Mouse (Mus musculus) neural tube, embryonic 14.5 days (tissue): Measurements from ENCODE around the gene Tmem218. TPM values are rescaled to one million over a fixed set of nuclear protein-coding genes. Genes with fewer than 3 reads are reported as not detected.
A peak's percentile ranks its signal among the peaks of the same experiment; 100 is the strongest.

ENCODE experiments used
- ATAC-seq: fragments of 200-750 bp; cut with Nextera tagmentation; 2 replicates; pipeline ENCODE4 v1.8.0; 2017; ENCODE audit warnings: low read depth, mild to moderate bottlenecking, moderate TSS enrichment, moderate library complexity
- H3K27ac ChIP-seq: fragments of 300-500 bp; sonication (generic); 2 replicates; pipeline ENCODE4 v1.5.1; 2014; ENCODE audit warnings: low read depth, mild to moderate bottlenecking, control low read depth, low read length, moderate library complexity, mixed read lengths
- H3K27me3 ChIP-seq: fragments of 300-500 bp; sonication (generic); 2 replicates; pipeline ENCODE4 v1.6.1; 2014; ENCODE audit warnings: low read length; ENCODE audit not compliant: control insufficient read depth, insufficient read depth
- H3K36me3 ChIP-seq: fragments of 300-500 bp; sonication (generic); 2 replicates; pipeline ENCODE4 v1.6.1; 2014; ENCODE audit warnings: low read length, mixed read lengths; ENCODE audit not compliant: control insufficient read depth, insufficient read depth
- H3K4me1 ChIP-seq: fragments of 300-500 bp; sonication (generic); 2 replicates; pipeline ENCODE4 v1.6.1; 2014; ENCODE audit warnings: low read length; ENCODE audit not compliant: control insufficient read depth, insufficient read depth
- H3K4me2 ChIP-seq: fragments of 300-500 bp; sonication (generic); 2 replicates; pipeline ENCODE4 v1.6.1; 2014; ENCODE audit warnings: mild to moderate bottlenecking, low read depth, low read length, control low read depth
- H3K4me3 ChIP-seq: fragments of 300-500 bp; sonication (generic); 2 replicates; pipeline ENCODE4 v1.5.1; 2014; ENCODE audit warnings: low read depth, low read length, control low read depth, mixed read lengths
- H3K9ac ChIP-seq: fragments of 300-500 bp; sonication (generic); replicated peaks from 2 replicates; pipeline ENCODE4 v1.6.1; 2014; ENCODE audit warnings: low read depth, mild to moderate bottlenecking, control low read depth, low read length, mixed read lengths
- H3K9me3 ChIP-seq: fragments of 300-500 bp; sonication (generic); 2 replicates; pipeline ENCODE4 v1.6.1; 2016; ENCODE audit warnings: low read length; ENCODE audit not compliant: control insufficient read depth
- WGBS: fragments of 180-500 bp; shearing (Covaris S2); extraction: QIAGEN DNeasy Blood & Tissue Kit; methylation state at CpG from one replicate; pipeline ENCODE4 v1.1.7; 2014; 5-methylcytosine and 5-hydroxymethylcytosine counted together
- polyA plus RNA-seq: library from polyadenylated mRNA; unstranded; fragments of >200 nt; fragmentation: Nextera tagmentation; extraction: Ambion mirVana; gene quantifications from 2 replicates; pipeline ENCODE4 v1.2.1, GENCODE M21; 2014

The Tmem218 gene
- polyA plus RNA-seq, 1 experiment from 2014 or later: 9.6 TPM

DNA sequence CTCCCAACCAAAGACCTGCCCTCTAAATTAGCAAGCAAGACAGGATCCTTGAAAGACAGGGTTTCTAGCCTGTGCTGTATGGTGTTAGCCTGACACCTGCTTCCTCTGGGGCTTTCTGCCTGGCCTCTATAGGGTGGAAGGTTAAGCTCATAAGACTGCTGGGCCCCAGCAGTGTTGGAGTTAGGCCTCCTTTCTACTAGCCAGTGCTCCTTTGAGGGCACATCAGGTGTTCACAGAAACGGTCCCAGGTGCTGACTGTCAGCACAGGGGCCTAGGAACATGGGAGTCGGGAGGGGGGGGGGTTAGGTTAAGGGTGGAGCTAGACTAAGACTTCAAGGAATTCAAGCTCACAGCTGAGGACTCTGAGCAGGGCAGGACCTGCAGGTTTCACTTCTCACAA lies 37.4 kb downstream of the Tmem218 start:
- Histone ChIP-seq H3K4me1 (no peaks in the 10 kb centered on the region), H3K9me3 (no peaks in the 10 kb centered on the region), H3K27ac (no peak overlapping the region), H3K9ac (no peak overlapping the region), H3K27me3 (no peaks in the 10 kb centered on the region), H3K4me2 (no peak overlapping the region), H3K36me3 (no peaks in the 10 kb centered on the region), H3K4me3 (no peak overlapping the region)
- 65% methylated on average over 2 of the region's 2 CpGs for WGBS
- ATAC-seq: no peak

GRCm38 (mm10) chr9:37245810-37246209 lies 37.8 kb downstream of the Tmem218 start:
- Histone ChIP-seq H3K9ac (no peak overlapping the region), H3K36me3 (no peaks in the 10 kb centered on the region), H3K4me2 (no peak overlapping the region), H3K4me1 (no peaks in the 10 kb centered on the region), H3K27ac (no peak overlapping the region), H3K27me3 (no peaks in the 10 kb centered on the region), H3K4me3 (no peak overlapping the region), H3K9me3 (no peaks in the 10 kb centered on the region)
- 97% methylated on average over 1 of the region's 1 CpGs for WGBS
- ATAC-seq: no peak

DNA sequence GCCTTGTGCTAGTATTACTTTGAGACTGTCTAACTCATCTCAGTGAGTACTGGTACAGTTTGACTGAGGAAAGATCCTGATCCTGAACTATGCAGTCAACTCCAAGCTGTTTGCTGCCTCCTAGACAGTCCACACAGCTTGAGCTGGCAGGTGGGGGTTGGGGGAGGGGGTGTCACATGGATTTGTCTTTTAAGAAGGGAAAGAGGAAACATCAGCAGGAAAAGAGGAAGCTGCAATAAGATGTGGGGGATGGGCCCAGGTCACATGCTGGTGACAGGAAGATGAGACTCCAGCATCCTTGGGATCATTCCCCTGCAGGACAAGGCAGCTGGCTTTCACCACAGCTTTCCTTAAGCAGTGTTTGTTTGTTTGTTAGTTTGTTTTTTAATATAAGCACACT lies 39.4 kb downstream of the Tmem218 start:
- H3K36me3 ChIP-seq: no peaks in the 10 kb centered on the region
- H3K4me2 ChIP-seq: no peak overlapping the region
- H3K27ac ChIP-seq: no peak overlapping the region
- H3K4me1 ChIP-seq: no peaks in the 10 kb centered on the region
- H3K4me3 ChIP-seq: no peak overlapping the region
- H3K9me3 ChIP-seq: no peaks in the 10 kb centered on the region
- no peaks in the 10 kb centered on the region for H3K27me3 ChIP-seq
- ATAC-seq: no peak
- H3K9ac ChIP-seq: no peak overlapping the region

GRCm38 (mm10) chr9:37248381-37248906 lies 40.4 kb downstream of the Tmem218 start:
- no peaks in the 10 kb centered on the region for H3K9me3 ChIP-seq
- H3K4me1 ChIP-seq: no peaks in the 10 kb centered on the region
- no peak overlapping the region for H3K27ac ChIP-seq
- 40% methylated on average over 3 of the region's 3 CpGs for WGBS
- H3K27me3 ChIP-seq: no peaks in the 10 kb centered on the region
- H3K4me3 ChIP-seq: no peak overlapping the region
- no peak overlapping the region for H3K4me2 ChIP-seq
- ATAC-seq: peak; percentile 64; the same call in 1 of the 2 replicates
- no peaks in the 10 kb centered on the region for H3K36me3 ChIP-seq
- no peak overlapping the region for H3K9ac ChIP-seq

DNA sequence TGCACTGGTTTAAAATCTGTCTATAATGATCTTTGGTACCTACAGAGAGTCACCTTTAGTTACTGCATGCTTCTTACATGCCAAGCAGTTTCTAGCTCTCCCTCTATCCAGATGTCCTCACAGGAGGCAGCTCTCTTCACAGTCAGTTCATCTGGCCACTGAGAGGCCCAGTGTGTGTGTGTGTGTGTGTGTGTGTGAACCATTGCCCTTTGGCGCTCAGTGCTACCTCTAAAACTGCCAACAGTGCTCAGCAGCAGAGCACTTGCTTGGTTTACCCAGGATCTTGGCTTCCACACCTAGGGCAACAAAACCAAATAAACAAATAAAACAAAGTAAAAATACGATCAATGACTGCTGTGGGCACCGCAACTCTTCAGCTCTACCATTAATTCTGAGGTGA lies 42.0 kb downstream of the Tmem218 start:
- ATAC-seq: no peak
- Histone ChIP-seq H3K4me3 (no peak overlapping the region), H3K27me3 (peaks cover 4% of the 10 kb centered on the region; the same call in 1 of the 2 replicates), H3K27ac (no peak overlapping the region), H3K9me3 (no peaks in the 10 kb centered on the region), H3K4me2 (no peak overlapping the region), H3K36me3 (no peaks in the 10 kb centered on the region), H3K4me1 (no peaks in the 10 kb centered on the region; the same call in 1 of the 2 replicates), H3K9ac (no peak overlapping the region)
- 92% methylated on average over 3 of the region's 3 CpGs for WGBS

- peaks cover 4% of the 10 kb centered on the region; the same call in 1 of the 2 replicates for H3K4me1 ChIP-seq
- H3K4me2 ChIP-seq: no peak overlapping the region
- WGBS: 88% methylated on average over 6 of the region's 6 CpGs
- H3K4me3 ChIP-seq: no peak overlapping the region
- no peak overlapping the region for H3K27ac ChIP-seq
- H3K9me3 ChIP-seq: no peaks in the 10 kb centered on the region
- ATAC-seq: no peak
- H3K9ac ChIP-seq: no peak overlapping the region
- H3K27me3 ChIP-seq: peaks cover 4% of the 10 kb centered on the region; the same call in 1 of the 2 replicates
- no peaks in the 10 kb centered on the region for H3K36me3 ChIP-seq
Observed at GRCm38 (mm10) chr9:37250631-37251030, 42.6 kb downstream of the Tmem218 start.

DNA sequence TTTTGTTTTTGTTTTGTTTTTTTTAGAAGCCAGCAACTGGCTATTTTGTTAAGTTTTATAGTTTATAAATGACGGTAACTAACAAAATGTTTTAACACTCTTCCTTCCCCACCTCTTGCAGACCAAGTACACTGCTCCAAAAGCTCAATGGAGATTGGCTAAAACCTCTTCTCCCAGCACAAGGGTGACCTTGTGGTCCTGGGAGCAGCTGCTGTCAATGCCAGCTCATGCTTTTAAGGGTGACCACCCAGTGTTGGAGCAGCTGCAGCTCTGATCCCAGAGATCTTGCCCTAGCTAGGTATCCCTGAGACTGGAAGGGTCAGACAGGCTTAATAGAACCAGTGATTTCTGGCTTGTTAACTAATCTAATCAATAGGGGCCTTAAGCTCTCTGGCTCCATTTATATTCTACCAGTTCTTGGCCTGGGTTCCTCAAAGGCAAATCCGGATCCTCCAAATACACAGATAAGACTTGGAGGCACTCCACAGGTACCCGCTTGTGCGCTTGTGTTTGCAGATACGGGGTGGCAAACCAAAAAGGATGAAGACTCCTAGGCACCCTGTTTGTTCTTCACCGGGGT lies 46.6 kb downstream of the Tmem218 start:
- WGBS: 23% methylated on average over 6 of the region's 6 CpGs
- H3K4me1 ChIP-seq: peaks cover 6% of the 10 kb centered on the region; the same call in 1 of the 2 replicates
- peaks cover 4% of the 10 kb centered on the region; the same call in 1 of the 2 replicates for H3K27me3 ChIP-seq
- no peaks in the 10 kb centered on the region for H3K36me3 ChIP-seq
- no peak for ATAC-seq
- H3K9me3 ChIP-seq: no peaks in the 10 kb centered on the region
- no peak overlapping the region for H3K9ac ChIP-seq
- no peak overlapping the region for H3K27ac ChIP-seq
- H3K4me3 ChIP-seq: peak overlapping the region; percentile 29; the same call in 1 of the 2 replicates
- peak overlapping the region; percentile 72 for H3K4me2 ChIP-seq

GRCm38 (mm10) chr9:37255149-37255888 lies 47.3 kb downstream of the Tmem218 start, which contains the start of gene Slc37a2:
Gene Slc37a2 (minus strand): TSS chr9:37255738.
- no peak within 1 kb of the TSS for H3K27ac ChIP-seq
- peak; percentile 83 for ATAC-seq
- WGBS: 2% methylated on average over 38 of the region's 38 CpGs
- H3K4me1 ChIP-seq: peaks cover 6% of the 10 kb centered on the region; the same call in 1 of the 2 replicates
- H3K4me2 ChIP-seq: peak within 1 kb of the TSS; percentile 72
- H3K9me3 ChIP-seq: no peaks in the 10 kb centered on the region
- peak within 1 kb of the TSS; percentile 39 for H3K9ac ChIP-seq
- no peaks in the 10 kb centered on the region for H3K36me3 ChIP-seq
- H3K27me3 ChIP-seq: peaks cover 4% of the 10 kb centered on the region; the same call in 1 of the 2 replicates
- H3K4me3 ChIP-seq: peak within 1 kb of the TSS; percentile 29

DNA sequence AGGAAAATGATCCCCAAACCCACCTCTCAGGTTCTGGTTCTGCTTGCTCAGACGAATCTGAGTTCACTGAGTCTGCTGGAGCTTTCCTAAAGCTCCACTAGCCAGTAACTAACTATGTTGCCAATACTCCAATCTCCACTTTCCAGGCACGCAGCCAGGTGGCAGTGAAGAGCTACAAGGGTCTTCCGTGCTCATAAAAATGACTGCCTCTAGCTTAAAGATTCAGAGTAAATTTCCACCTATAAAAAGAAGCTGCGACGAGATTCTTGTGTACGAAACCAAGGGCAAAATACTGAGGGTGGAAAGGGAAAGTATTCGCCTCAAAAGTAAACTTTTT lies 47.8 kb downstream of the Tmem218 start:
- Histone ChIP-seq H3K4me2 (peak overlapping the region; percentile 72), H3K9ac (no peak overlapping the region), H3K27me3 (peaks cover 4% of the 10 kb centered on the region; the same call in 1 of the 2 replicates), H3K4me1 (peaks cover 6% of the 10 kb centered on the region; the same call in 1 of the 2 replicates), H3K27ac (no peak overlapping the region), H3K9me3 (no peaks in the 10 kb centered on the region), H3K4me3 (no peak overlapping the region), H3K36me3 (no peaks in the 10 kb centered on the region)
- peak; percentile 80 for ATAC-seq
- 30% methylated on average over 7 of the region's 7 CpGs for WGBS
